Mouse (Mus musculus) hindbrain, embryonic 15.5 days (tissue): ENCODE measurements around the gene Gp5. TPM values are rescaled to one million over a fixed set of nuclear protein-coding genes. Genes with fewer than 3 reads are reported as not detected.

ENCODE experiments used
- ATAC-seq: fragments of 200-750 bp; cut with Nextera tagmentation; 2 replicates; pipeline ENCODE4 v1.8.0; 2017; ENCODE audit warnings: low read depth, moderate number of reproducible peaks, moderate TSS enrichment; ENCODE audit not compliant: low FRiP score
- H3K27ac ChIP-seq: fragments of 300-500 bp; sonication (generic); replicated peaks from 2 replicates; pipeline ENCODE4 v1.5.1; 2015; ENCODE audit warnings: mild to moderate bottlenecking, inconsistent platforms
- H3K27me3 ChIP-seq: fragments of 300-500 bp; sonication (generic); 2 replicates; pipeline ENCODE4 v1.6.1; 2015; ENCODE audit warnings: control low read depth, inconsistent platforms
- H3K36me3 ChIP-seq: fragments of 300-500 bp; sonication (generic); 2 replicates; pipeline ENCODE4 v1.6.1; 2015; ENCODE audit warnings: control low read depth, inconsistent platforms
- H3K4me1 ChIP-seq: fragments of 300-500 bp; sonication (generic); replicated peaks from 2 replicates; pipeline ENCODE4 v1.6.1; 2015; ENCODE audit warnings: control low read depth, inconsistent platforms
- H3K4me2 ChIP-seq: fragments of 300-500 bp; sonication (generic); 2 replicates; pipeline ENCODE4 v1.6.1; 2015; ENCODE audit warnings: moderate library complexity, mild to moderate bottlenecking, inconsistent platforms
- H3K4me3 ChIP-seq: fragments of 300-500 bp; sonication (generic); 2 replicates; pipeline ENCODE4 v1.5.1; 2015; ENCODE audit warnings: mild to moderate bottlenecking, inconsistent platforms
- H3K9ac ChIP-seq: fragments of 300-500 bp; sonication (generic); 2 replicates; pipeline ENCODE4 v1.6.1; 2015; ENCODE audit warnings: inconsistent platforms
- H3K9me3 ChIP-seq: fragments of 300-500 bp; sonication (generic); 2 replicates; pipeline ENCODE4 v1.6.1; 2016; ENCODE audit warnings: control low read depth, inconsistent platforms
- WGBS: fragments of 180-500 bp; shearing (Covaris S2); methylation state at CpG from one replicate; pipeline ENCODE4 v1.1.7; 2015; 5-methylcytosine and 5-hydroxymethylcytosine counted together
- polyA plus RNA-seq: library from polyadenylated mRNA; unstranded; fragments of >200 nt; fragmentation: Nextera tagmentation; extraction: Ambion mirVana; gene quantifications from 2 replicates; pipeline ENCODE4 v1.2.1, GENCODE M21; 2015

Gp5 gene
- polyA plus RNA-seq, 1 experiment from 2014 or later, result 0.61 TPM

- Histone ChIP-seq H3K4me2 (no peak overlapping the region), H3K9me3 (no peaks in the 10 kb centered on the region), H3K9ac (no peak overlapping the region), H3K27ac (no peak overlapping the region), H3K36me3 (no peaks in the 10 kb centered on the region), H3K4me3 (no peak overlapping the region), H3K27me3 (0 out of 2 replicates have a peak, but pooled peaks cover 3% of the 10 kb centered on the region), H3K4me1 (no peaks in the 10 kb centered on the region)
- 79% methylated on average over 10 of the region's 10 CpGs for WGBS
- no peak for ATAC-seq
These were observed 10.8 kb downstream of the Gp5 start for GRCm38 (mm10) chr16:30299711-30300277.

- 88% methylated on average over 7 of the region's 7 CpGs for WGBS
- Histone ChIP-seq H3K4me2 (no peak overlapping the region), H3K9ac (no peak overlapping the region), H3K27ac (no peak overlapping the region), H3K36me3 (no peaks in the 10 kb centered on the region), H3K27me3 (no peaks in the 10 kb centered on the region), H3K4me3 (no peak overlapping the region), H3K4me1 (no peaks in the 10 kb centered on the region), H3K9me3 (no peaks in the 10 kb centered on the region)
- no peak for ATAC-seq
These were observed 13.1 kb downstream of the Gp5 start for GRCm38 (mm10) chr16:30297450-30297849.

GRCm38 (mm10) chr16:30296601-30297275, 13.8 kb downstream of the Gp5 start:
- Histone ChIP-seq H3K27ac (no peak overlapping the region), H3K4me1 (no peaks in the 10 kb centered on the region), H3K4me3 (no peak overlapping the region), H3K9me3 (no peaks in the 10 kb centered on the region), H3K4me2 (no peak overlapping the region), H3K27me3 (no peaks in the 10 kb centered on the region), H3K36me3 (no peaks in the 10 kb centered on the region), H3K9ac (no peak overlapping the region)
- no peak for ATAC-seq
- 91% methylated on average over 11 of the region's 11 CpGs for WGBS

GRCm38 (mm10) chr16:30295106-30295505, 15.5 kb downstream of the Gp5 start:
- 92% methylated on average over 7 of the region's 7 CpGs for WGBS
- no peak overlapping the region for H3K9ac ChIP-seq
- no peaks in the 10 kb centered on the region for H3K27me3 ChIP-seq

GRCm38 (mm10) chr16:30290436-30290835, 20.1 kb downstream of the Gp5 start:
- no peaks in the 10 kb centered on the region for H3K9me3 ChIP-seq
- H3K4me1 ChIP-seq, result 0 out of 2 replicates have a peak, but pooled peaks cover 4% of the 10 kb centered on the region
- H3K36me3 ChIP-seq, result no peaks in the 10 kb centered on the region
- no peak overlapping the region for H3K4me2 ChIP-seq
- 58% methylated on average over 6 of the region's 6 CpGs for WGBS
- no peak for ATAC-seq
- no peak overlapping the region for H3K27ac ChIP-seq
- no peak overlapping the region for H3K9ac ChIP-seq
- H3K4me3 ChIP-seq, result no peak overlapping the region
- no peaks in the 10 kb centered on the region for H3K27me3 ChIP-seq

More at GRCm38 (mm10) chr16:30295106-30295505, 15.5 kb downstream of the Gp5 start:
- no peaks in the 10 kb centered on the region for H3K36me3 ChIP-seq
- H3K4me2 ChIP-seq, result no peak overlapping the region
- ATAC-seq, result no peak
- no peak overlapping the region for H3K27ac ChIP-seq
- H3K4me1 ChIP-seq, result 0 out of 2 replicates have a peak, but pooled peaks cover 4% of the 10 kb centered on the region
- no peak overlapping the region for H3K4me3 ChIP-seq
- no peaks in the 10 kb centered on the region for H3K9me3 ChIP-seq

- H3K9ac ChIP-seq, result no peak overlapping the region
- 72% methylated on average over 4 of the region's 4 CpGs for WGBS
These were observed 24.9 kb downstream of the Gp5 start for GRCm38 (mm10) chr16:30285701-30286100.

GRCm38 (mm10) chr16:30283743-30284337, 26.7 kb downstream of the Gp5 start:
- H3K9ac ChIP-seq, result 0 out of 2 replicates have a peak overlapping the region, but pooled peaks have one; percentile 20
- peak overlapping the region; percentile 51 for H3K4me2 ChIP-seq
- peak; percentile 27; the same call in 1 of the 2 replicates for ATAC-seq
- peaks cover 26% of the 10 kb centered on the region for H3K27me3 ChIP-seq
- H3K4me3 ChIP-seq, result peak overlapping the region; percentile 19
- no peaks in the 10 kb centered on the region for H3K36me3 ChIP-seq
- H3K4me1 ChIP-seq, result peaks cover 16% of the 10 kb centered on the region
- no peak overlapping the region for H3K27ac ChIP-seq
- WGBS, result 1% methylated on average over 15 of the region's 15 CpGs
- H3K9me3 ChIP-seq, result no peaks in the 10 kb centered on the region

More at GRCm38 (mm10) chr16:30285701-30286100, 24.9 kb downstream of the Gp5 start:
- H3K9me3 ChIP-seq, result no peaks in the 10 kb centered on the region
- no peak overlapping the region for H3K4me2 ChIP-seq
- H3K4me1 ChIP-seq, result peaks cover 19% of the 10 kb centered on the region
- no peak overlapping the region for H3K4me3 ChIP-seq
- no peak overlapping the region for H3K27ac ChIP-seq
- no peak for ATAC-seq
- peaks cover 26% of the 10 kb centered on the region for H3K27me3 ChIP-seq
- no peaks in the 10 kb centered on the region for H3K36me3 ChIP-seq

GRCm38 (mm10) chr16:30282844-30283495, 27.6 kb downstream of the Gp5 start, which contains the start of gene Lrrc15:
Gene Lrrc15, minus strand, starts transcription at chr16:30283256.
- Histone ChIP-seq H3K27me3 (peaks cover 26% of the 10 kb centered on the region), H3K4me3 (peak within 1 kb of the TSS; percentile 26), H3K4me1 (peaks cover 16% of the 10 kb centered on the region), H3K9me3 (no peaks in the 10 kb centered on the region), H3K36me3 (no peaks in the 10 kb centered on the region), H3K4me2 (peak within 1 kb of the TSS; percentile 51), H3K9ac (peak within 1 kb of the TSS; percentile 28; the same call in 1 of the 2 replicates), H3K27ac (no peak within 1 kb of the TSS)
- WGBS, result 7% methylated on average over 34 of the region's 34 CpGs
- no peak for ATAC-seq

- H3K36me3 ChIP-seq, result no peaks in the 10 kb centered on the region
- peaks cover 16% of the 10 kb centered on the region for H3K4me1 ChIP-seq
- 10% methylated on average over 4 of the region's 4 CpGs for WGBS
- no peak overlapping the region for H3K4me3 ChIP-seq
- no peak overlapping the region for H3K27ac ChIP-seq
- H3K9ac ChIP-seq, result no peak overlapping the region
- H3K9me3 ChIP-seq, result no peaks in the 10 kb centered on the region
- H3K4me2 ChIP-seq, result no peak overlapping the region
- H3K27me3 ChIP-seq, result peaks cover 26% of the 10 kb centered on the region
- no peak for ATAC-seq
These were observed 29.8 kb downstream of the Gp5 start for GRCm38 (mm10) chr16:30280676-30281297.

- no peak for ATAC-seq
- WGBS, result 73% methylated on average over 11 of the region's 11 CpGs
- no peaks in the 10 kb centered on the region for H3K9me3 ChIP-seq
- H3K36me3 ChIP-seq, result no peaks in the 10 kb centered on the region
- H3K27ac ChIP-seq, result no peak overlapping the region
- H3K4me1 ChIP-seq, result peaks cover 8% of the 10 kb centered on the region
- H3K4me3 ChIP-seq, result no peak overlapping the region
- no peak overlapping the region for H3K4me2 ChIP-seq
- peaks cover 16% of the 10 kb centered on the region for H3K27me3 ChIP-seq
- no peak overlapping the region for H3K9ac ChIP-seq
These were observed 32.2 kb downstream of the Gp5 start for GRCm38 (mm10) chr16:30278406-30278805.

- H3K4me1 ChIP-seq, result peaks cover 13% of the 10 kb centered on the region; the same call in 1 of the 2 replicates
- H3K27me3 ChIP-seq, result no peaks in the 10 kb centered on the region
- ATAC-seq, result no peak; the same call in 1 of the 2 replicates
- H3K4me2 ChIP-seq, result no peak overlapping the region
- H3K36me3 ChIP-seq, result no peaks in the 10 kb centered on the region
- WGBS, result 69% methylated on average over 15 of the region's 15 CpGs
- no peak overlapping the region for H3K27ac ChIP-seq
- no peak overlapping the region for H3K4me3 ChIP-seq
- no peak overlapping the region for H3K9ac ChIP-seq
- no peaks in the 10 kb centered on the region for H3K9me3 ChIP-seq
These were observed 34.8 kb downstream of the Gp5 start for GRCm38 (mm10) chr16:30275558-30276340.
